Mouse (Mus musculus): ENCODE measurements around the gene Sh3gl1.

- TF ChIP-seq CTCF (conservative IDR thresholded peaks at IDR 0.05; ENCODE audit: low read length) = no peak
- no peak for TF ChIP-seq POU5F1 (IDR thresholded peaks at IDR 0.05; ENCODE audit: borderline replicate concordance, low read length)
These were observed 14.9 kb upstream of the Sh3gl1 start for GRCm38 (mm10) chr17:56051369-56051768.
